Mouse (Mus musculus) neural tube, embryonic 10.5 days (tissue): ENCODE data around the gene Sash1.
A peak's percentile ranks its signal among the peaks of the same experiment; 100 is the strongest.

ENCODE experiments used
- DNase-seq: peaks from one replicate; pipeline ENCODE4 v3.0.0-alpha.2; 2017; ENCODE audit warnings: low spot score; ENCODE audit errors: extremely low spot score

The Sash1 gene

GRCm38 (mm10) chr10:8902412-8902811 lies 16.5 kb upstream of the Sash1 start:
- no peak for DNase-seq

GRCm38 (mm10) chr10:8898831-8899511 lies 13.1 kb upstream of the Sash1 start:
- DNase-seq = no peak

GRCm38 (mm10) chr10:8898099-8898777 lies 12.4 kb upstream of the Sash1 start:
- DNase-seq = no peak

GRCm38 (mm10) chr10:8894965-8895515 lies 9.2 kb upstream of the Sash1 start:
- no peak for DNase-seq

GRCm38 (mm10) chr10:8890511-8890910 lies 4.6 kb upstream of the Sash1 start:
- DNase-seq = no peak

GRCm38 (mm10) chr10:8889341-8889740 lies 3.5 kb upstream of the Sash1 start:
- DNase-seq = no peak

- no peak for DNase-seq
These were observed 621 bp upstream of the Sash1 start for GRCm38 (mm10) chr10:8886528-8886854.

- peak; percentile 39 for DNase-seq
These were observed 669 bp downstream of the Sash1 start for GRCm38 (mm10) chr10:8885201-8885600.

GRCm38 (mm10) chr10:8884565-8884964 lies 1.3 kb downstream of the Sash1 start:
- DNase-seq = no peak

GRCm38 (mm10) chr10:8883686-8884085 lies 2.2 kb downstream of the Sash1 start:
- no peak for DNase-seq

- no peak for DNase-seq
These were observed 4.1 kb downstream of the Sash1 start for GRCm38 (mm10) chr10:8881736-8882135.

- DNase-seq = no peak
These were observed 4.8 kb downstream of the Sash1 start for GRCm38 (mm10) chr10:8880950-8881675.

- DNase-seq = no peak
These were observed 7.0 kb downstream of the Sash1 start for GRCm38 (mm10) chr10:8878824-8879223.

- no peak for DNase-seq
These were observed 7.5 kb downstream of the Sash1 start for GRCm38 (mm10) chr10:8878381-8878780.

- DNase-seq = no peak
These were observed 12.1 kb downstream of the Sash1 start for GRCm38 (mm10) chr10:8873631-8874370.

GRCm38 (mm10) chr10:8872788-8873187 lies 13.1 kb downstream of the Sash1 start:
- DNase-seq = no peak

GRCm38 (mm10) chr10:8871935-8872334 lies 13.9 kb downstream of the Sash1 start:
- no peak for DNase-seq

- DNase-seq = no peak
These were observed 15.5 kb downstream of the Sash1 start for GRCm38 (mm10) chr10:8870368-8870767.

- DNase-seq = no peak
These were observed 19.7 kb downstream of the Sash1 start for GRCm38 (mm10) chr10:8866062-8866642.

- no peak for DNase-seq
These were observed 25.2 kb downstream of the Sash1 start for GRCm38 (mm10) chr10:8860655-8861054.

- DNase-seq = no peak
These were observed 27.2 kb downstream of the Sash1 start for GRCm38 (mm10) chr10:8858718-8859117.
